Mouse (Mus musculus) cerebellum, adult 8-10 months (tissue): ENCODE measurements around the gene Snx21.

ENCODE experiments used
- DNase-seq: peaks from one replicate; pipeline ENCODE4 v3.0.0; 2022

Gene Snx21

GRCm38 (mm10) chr2:164785481-164786387 lies at the start of gene Snx21:
TSS of gene Snx21 (plus strand) at chr2:164785823.
- DNase-seq, result peak; percentile 88

GRCm38 (mm10) chr2:164737377-164738090 lies 48.1 kb upstream of the Snx21 start:
- DNase-seq, result no peak

GRCm38 (mm10) chr2:164739876-164740275 lies 45.7 kb upstream of the Snx21 start:
- no peak for DNase-seq

- no peak for DNase-seq
Observed at GRCm38 (mm10) chr2:164744987-164745386, 40.6 kb upstream of the Snx21 start.

- peak; percentile 85 for DNase-seq
Observed at GRCm38 (mm10) chr2:164745843-164746479, 39.7 kb upstream of the Snx21 start, which contains the start of the genes Wfdc3 and Dnttip1. TSS of gene Wfdc3 (minus strand) at chr2:164745931. TSS of gene Dnttip1 (plus strand) at chr2:164745983.

- no peak for DNase-seq
Observed at GRCm38 (mm10) chr2:164746693-164747092, 38.9 kb upstream of the Snx21 start.

GRCm38 (mm10) chr2:164748191-164748590 lies 37.4 kb upstream of the Snx21 start:
- no peak for DNase-seq

GRCm38 (mm10) chr2:164748991-164749390 lies 36.6 kb upstream of the Snx21 start:
- DNase-seq, result no peak

- no peak for DNase-seq
Observed at GRCm38 (mm10) chr2:164752454-164752853, 33.2 kb upstream of the Snx21 start.

GRCm38 (mm10) chr2:164754105-164754504 lies 31.5 kb upstream of the Snx21 start:
- DNase-seq, result no peak

- no peak for DNase-seq
Observed at GRCm38 (mm10) chr2:164754800-164755199, 30.8 kb upstream of the Snx21 start.

GRCm38 (mm10) chr2:164757841-164758240 lies 27.8 kb upstream of the Snx21 start:
- no peak for DNase-seq

- no peak for DNase-seq
Observed at GRCm38 (mm10) chr2:164758692-164759091, 26.9 kb upstream of the Snx21 start.

- no peak for DNase-seq
Observed at GRCm38 (mm10) chr2:164760059-164760833, 25.4 kb upstream of the Snx21 start.

GRCm38 (mm10) chr2:164761502-164761901 lies 24.1 kb upstream of the Snx21 start:
- no peak for DNase-seq

- no peak for DNase-seq
Observed at GRCm38 (mm10) chr2:164761971-164762370, 23.7 kb upstream of the Snx21 start.

- no peak for DNase-seq
Observed at GRCm38 (mm10) chr2:164762593-164762992, 23.0 kb upstream of the Snx21 start.

GRCm38 (mm10) chr2:164765841-164766240 lies 19.8 kb upstream of the Snx21 start:
- no peak for DNase-seq

GRCm38 (mm10) chr2:164767812-164768540 lies 17.6 kb upstream of the Snx21 start:
- no peak for DNase-seq

GRCm38 (mm10) chr2:164769258-164770037 lies 16.2 kb upstream of the Snx21 start, which contains the start of gene Ube2c:
TSS of gene Ube2c (plus strand) at chr2:164769898.
- peak; percentile 97 for DNase-seq

GRCm38 (mm10) chr2:164770279-164770678 lies 15.3 kb upstream of the Snx21 start:
- no peak for DNase-seq
